Mouse (Mus musculus): ENCODE measurements around the gene Dennd4a.

DNA sequence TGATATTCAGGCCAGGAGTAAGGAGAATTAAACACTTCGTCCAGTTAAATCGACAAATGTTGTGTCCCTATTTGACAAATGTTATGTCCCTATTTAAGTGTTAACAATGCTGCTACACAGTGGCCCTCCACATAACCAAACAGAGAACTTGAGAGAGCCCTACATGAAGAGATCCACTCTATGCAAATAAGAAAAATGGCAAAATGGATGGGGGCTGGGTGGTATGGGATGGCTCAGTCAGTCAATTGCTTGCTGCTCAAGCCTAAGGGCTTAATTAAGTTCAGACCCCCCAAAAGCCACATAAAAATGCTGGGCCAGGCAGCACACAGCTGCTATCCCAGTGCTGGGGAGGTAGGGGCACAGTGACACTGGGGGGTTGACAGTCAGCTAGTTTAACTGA is 36.3 kb upstream of the Dennd4a start:
- TF ChIP-seq GATA1 (IDR thresholded peaks at IDR 0.05; ENCODE audit: borderline replicate concordance, low read length) (no peak), FLI1 (IDR thresholded peaks at IDR 0.05; ENCODE audit: low read length) (no peak)

All from megakaryocyte, embryonic 14.5 days (primary cell).